Mouse (Mus musculus) lung, embryonic 15.5 days (tissue): ENCODE results near the gene Hhipl1. TPM values are rescaled to one million over a fixed set of nuclear protein-coding genes. Genes with fewer than 3 reads are reported as not detected.
A peak's percentile ranks its signal among the peaks of the same experiment; 100 is the strongest.

Source experiments
- ATAC-seq: fragments of 200-750 bp; cut with Nextera tagmentation; 2 replicates; pipeline ENCODE4 v1.8.0; 2017; ENCODE audit warnings: moderate number of reproducible peaks, borderline replicate concordance; ENCODE audit not compliant: low FRiP score, low TSS enrichment; ENCODE audit errors: extremely low read depth
- H3K27ac ChIP-seq: fragments of 300-500 bp; sonication (generic); 2 replicates; pipeline ENCODE4 v1.5.1; 2015; ENCODE audit warnings: moderate library complexity, mild to moderate bottlenecking, inconsistent platforms
- H3K27me3 ChIP-seq: fragments of 300-500 bp; sonication (generic); 2 replicates; pipeline ENCODE4 v1.6.1; 2015; ENCODE audit warnings: inconsistent platforms
- H3K36me3 ChIP-seq: fragments of 300-500 bp; sonication (generic); 2 replicates; pipeline ENCODE4 v1.6.1; 2015; ENCODE audit warnings: inconsistent platforms
- H3K4me1 ChIP-seq: fragments of 300-500 bp; sonication (generic); 2 replicates; pipeline ENCODE4 v1.6.1; 2015; ENCODE audit warnings: inconsistent platforms
- H3K4me2 ChIP-seq: fragments of 300-500 bp; sonication (generic); 2 replicates; pipeline ENCODE4 v1.6.1; 2015; ENCODE audit warnings: inconsistent platforms, mild to moderate bottlenecking, moderate library complexity
- H3K4me3 ChIP-seq: fragments of 300-500 bp; sonication (generic); 2 replicates; pipeline ENCODE4 v1.5.1; 2015; ENCODE audit warnings: mild to moderate bottlenecking, inconsistent platforms
- H3K9ac ChIP-seq: fragments of 300-500 bp; sonication (generic); 2 replicates; pipeline ENCODE4 v1.6.1; 2015; ENCODE audit warnings: inconsistent platforms
- H3K9me3 ChIP-seq: fragments of 300-500 bp; sonication (generic); 2 replicates; pipeline ENCODE4 v1.6.1; 2016; ENCODE audit warnings: inconsistent platforms
- WGBS: fragments of 180-500 bp; shearing (Covaris S2); methylation state at CpG from one replicate; pipeline ENCODE4 v1.1.7; 2015; 5-methylcytosine and 5-hydroxymethylcytosine counted together
- polyA plus RNA-seq: library from polyadenylated mRNA; unstranded; fragments of >200 nt; fragmentation: Nextera tagmentation; extraction: Ambion mirVana; gene quantifications from 2 replicates; pipeline ENCODE4 v1.2.1, GENCODE M21; 2015

The Hhipl1 gene
- polyA plus RNA-seq, 1 experiment from 2014 or later: 1.0 TPM

GRCm38 (mm10) chr12:108370596-108371428 is 64.7 kb downstream of the Hhipl1 start, which contains the start of gene Eml1:
TSS of gene Eml1 (plus strand) at chr12:108370957.
- H3K27me3 ChIP-seq: no peaks in the 10 kb centered on the region
- H3K4me1 ChIP-seq: peaks cover 55% of the 10 kb centered on the region
- H3K4me2 ChIP-seq: peak within 1 kb of the TSS; percentile 48
- no peaks in the 10 kb centered on the region for H3K9me3 ChIP-seq
- peak within 1 kb of the TSS; percentile 80 for H3K27ac ChIP-seq
- no peaks in the 10 kb centered on the region for H3K36me3 ChIP-seq
- peak within 1 kb of the TSS; percentile 23 for H3K9ac ChIP-seq
- ATAC-seq: peak; percentile 79
- H3K4me3 ChIP-seq: peak within 1 kb of the TSS; percentile 16
- WGBS: 27% methylated on average over 19 of the region's 19 CpGs

- peaks cover 51% of the 10 kb centered on the region for H3K4me1 ChIP-seq
Measured at GRCm38 (mm10) chr12:108371429-108371765, 65.3 kb downstream of the Hhipl1 start.

GRCm38 (mm10) chr12:108372241-108372640 is 66.2 kb downstream of the Hhipl1 start:
- ATAC-seq: no peak
- Histone ChIP-seq H3K4me2 (peak overlapping the region; percentile 48; the same call in 1 of the 2 replicates), H3K9me3 (no peaks in the 10 kb centered on the region), H3K27ac (no peak overlapping the region), H3K4me1 (peaks cover 51% of the 10 kb centered on the region), H3K4me3 (no peak overlapping the region), H3K9ac (no peak overlapping the region), H3K27me3 (no peaks in the 10 kb centered on the region), H3K36me3 (no peaks in the 10 kb centered on the region)
- 76% methylated on average over 17 of the region's 17 CpGs for WGBS

More at GRCm38 (mm10) chr12:108371429-108371765, 65.3 kb downstream of the Hhipl1 start:
- H3K9me3 ChIP-seq: no peaks in the 10 kb centered on the region
- peak overlapping the region; percentile 80 for H3K27ac ChIP-seq
- no peaks in the 10 kb centered on the region for H3K36me3 ChIP-seq
- peak overlapping the region; percentile 16 for H3K4me3 ChIP-seq
- H3K27me3 ChIP-seq: no peaks in the 10 kb centered on the region
- ATAC-seq: 0 out of 2 replicates have a peak, but pooled peaks have one; percentile 1
- whole genome bisulfite sequencing: 46% methylated on average over 6 of the region's 6 CpGs
- peak overlapping the region; percentile 23 for H3K9ac ChIP-seq
- H3K4me2 ChIP-seq: peak overlapping the region; percentile 48

- no peak overlapping the region for H3K9ac ChIP-seq
- H3K27me3 ChIP-seq: no peaks in the 10 kb centered on the region
- ATAC-seq: no peak
- no peaks in the 10 kb centered on the region for H3K36me3 ChIP-seq
- H3K9me3 ChIP-seq: no peaks in the 10 kb centered on the region
- peaks cover 43% of the 10 kb centered on the region for H3K4me1 ChIP-seq
- H3K4me2 ChIP-seq: no peak overlapping the region
- 73% methylated on average over 9 of the region's 9 CpGs for WGBS
- no peak overlapping the region for H3K4me3 ChIP-seq
- H3K27ac ChIP-seq: no peak overlapping the region
Measured at GRCm38 (mm10) chr12:108373611-108374010, 67.5 kb downstream of the Hhipl1 start.

- H3K4me1 ChIP-seq: peaks cover 38% of the 10 kb centered on the region
- H3K27me3 ChIP-seq: no peaks in the 10 kb centered on the region
- H3K36me3 ChIP-seq: no peaks in the 10 kb centered on the region
- no peaks in the 10 kb centered on the region for H3K9me3 ChIP-seq
- H3K4me2 ChIP-seq: no peak overlapping the region
- no peak overlapping the region for H3K9ac ChIP-seq
- WGBS: 86% methylated on average over 8 of the region's 8 CpGs
- no peak overlapping the region for H3K4me3 ChIP-seq
- no peak overlapping the region for H3K27ac ChIP-seq
- no peak for ATAC-seq
Measured at GRCm38 (mm10) chr12:108374689-108375088, 68.6 kb downstream of the Hhipl1 start.

GRCm38 (mm10) chr12:108378379-108379133 is 72.5 kb downstream of the Hhipl1 start:
- no peak overlapping the region for H3K9ac ChIP-seq

More at GRCm38 (mm10) chr12:108378379-108379133, 72.5 kb downstream of the Hhipl1 start:
- WGBS: 85% methylated on average over 13 of the region's 13 CpGs
- Histone ChIP-seq H3K4me3 (no peak overlapping the region), H3K36me3 (no peaks in the 10 kb centered on the region), H3K4me1 (peaks cover 3% of the 10 kb centered on the region; the same call in 1 of the 2 replicates), H3K9me3 (no peaks in the 10 kb centered on the region), H3K27ac (no peak overlapping the region), H3K4me2 (no peak overlapping the region), H3K27me3 (no peaks in the 10 kb centered on the region)
- ATAC-seq: no peak

Other genes starting within 250 kb of the Hhipl1 start
- 84.3 and 87.2 TPM in 2 replicates for gene Setd3, start 127.0 kb upstream of the Hhipl1 start, polyA plus RNA-seq
- 3.0 and 3.3 TPM in 2 replicates for gene Ccnk, start 126.7 kb upstream of the Hhipl1 start, polyA plus RNA-seq
- gene Ccdc85c, start 30.8 kb upstream of the Hhipl1 start, polyA plus RNA-seq: 4.9 and 6.1 TPM in 2 replicates
- 6.3 and 6.6 TPM in 2 replicates for gene Cyp46a1, start 28.1 kb downstream of the Hhipl1 start, polyA plus RNA-seq
- gene Eml1, start 64.7 kb downstream of the Hhipl1 start, polyA plus RNA-seq: 107 and 117 TPM in 2 replicates
- 55.6 and 57.2 TPM in 2 replicates for gene Evl, start 248.4 kb downstream of the Hhipl1 start, polyA plus RNA-seq